In the genomic region with DNA sequence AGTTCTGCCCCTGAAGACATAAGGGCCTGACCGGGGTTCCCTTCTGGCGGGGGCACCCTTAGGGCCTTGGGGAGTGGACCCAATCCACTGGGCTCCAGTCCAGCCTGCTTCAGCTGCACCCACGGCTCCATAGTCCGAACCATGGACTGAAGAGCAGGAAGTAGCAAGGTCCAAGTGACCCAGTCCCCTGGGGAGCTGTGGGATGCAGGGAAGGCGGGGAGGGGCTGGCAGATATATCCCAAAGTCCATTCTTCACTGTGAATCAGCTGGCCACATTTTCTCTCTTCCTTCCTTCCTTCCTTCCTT, we compare ENCODE assay signal across 25 mouse cellular contexts. TPM values are rescaled to one million over a fixed set of nuclear protein-coding genes. Genes with fewer than 3 reads are reported as not detected.
DNase-seq lines count a peak whose midpoint lies in the region; ATAC-seq lines count a peak whose summit lies in the region.
"Had no signal": no experiment of that assay in that cellular context is flagged by ENCODE, and none has a peak within 500 bp of the region (broad histone marks: within the 10 kb centered on the region; RNA-seq: fewer than 3 reads in every experiment).

A gene (minus strand): TSS at position 187 of the 306 bp plus-strand sequence.

- peak within 1 kb of the TSS; percentile 66 for H3K27ac ChIP-seq in intestine, embryonic 15.5 days
- H3K27ac ChIP-seq: liver, embryonic 14.5 days; lung, embryonic 15.5 days; macrophage; midbrain, embryonic 10.5 days had no signal

- no peaks in the 10 kb centered on the region for H3K36me3 ChIP-seq in intestine, embryonic 15.5 days
- H3K36me3 ChIP-seq: lung, embryonic 15.5 days; midbrain, embryonic 10.5 days had no signal

- no peak within 1 kb of the TSS for H3K9ac ChIP-seq in intestine, embryonic 15.5 days
- H3K9ac ChIP-seq: liver, embryonic 14.5 days; lung, embryonic 15.5 days had no signal

- H3K4me1 ChIP-seq in intestine, embryonic 15.5 days (replicated peaks): peaks cover 11% of the 10 kb centered on the region; the same call in 1 of the 2 replicates

- peak within 1 kb of the TSS; percentile 36 for H3K4me2 ChIP-seq in intestine, embryonic 15.5 days (replicated peaks)
- H3K4me2 ChIP-seq: lung, embryonic 15.5 days had no signal

- ATAC-seq in intestine, embryonic 15.5 days: peak; percentile 79
- no peak for ATAC-seq in inflammation-experienced regulatory T-cells, adult 6 months
- ATAC-seq: activated CD4-positive, CD25-positive, alpha-beta regulatory T cell, adult 4 months; forebrain, embryonic 14.5 days had no signal

- H3K27me3 ChIP-seq in intestine, embryonic 15.5 days (replicated peaks): no peaks in the 10 kb centered on the region
- H3K27me3 ChIP-seq: lung, embryonic 15.5 days had no signal

- DNase-seq in cerebellum, adult 9-11 months: peak; percentile 16
- DNase-seq in cerebellum, adult 8-10 months: no peak
- peak; percentile 94 for DNase-seq in kidney, adult 9 months
- peak; percentile 45 to 67 for DNase-seq in kidney, postnatal 4 days
- DNase-seq in frontal cortex, postnatal 36 days (ENCODE audit: low spot score in 2 of 2): no peak
- DNase-seq in layer of hippocampus, adult 8-10 months (ENCODE audit: low spot score in 2 of 2): no peak
- DNase-seq: adrenal gland, postnatal 25 days; cerebellum, adult 18-20 months; gastrocnemius, postnatal 14 days; right cerebral cortex, postnatal 4 days had no signal

- H3K9me3 ChIP-seq in intestine, embryonic 15.5 days: no peaks in the 10 kb centered on the region
- H3K9me3 ChIP-seq: G1E; lung, embryonic 15.5 days; midbrain, embryonic 10.5 days had no signal

- 60% methylated on average over 5 of the region's 5 CpGs for WGBS in intestine, embryonic 15.5 days

- H3K4me3 ChIP-seq in intestine, embryonic 15.5 days (replicated peaks): no peak within 1 kb of the TSS
- H3K4me3 ChIP-seq: lung, embryonic 15.5 days; midbrain, embryonic 10.5 days had no signal

RNA-seq across cellular contexts. Expression of the gene that starts here (rescaled TPM):
- polyA plus RNA-seq in intestine, embryonic 15.5 days (2015; fragmentation: Nextera tagmentation; extraction: Ambion mirVana): 13.3 and 19.0 TPM in 2 replicates
- not detected for total RNA-seq in layer of hippocampus, adult 8-10 months (2022)
- not detected for polyA plus RNA-seq in inflammation-experienced regulatory T-cells, adult 6 months (2017; shearing (Covaris generic))
- total RNA-seq: adrenal gland, postnatal 25 days; G1E; gastrocnemius, postnatal 14 days; left cerebral cortex, postnatal 25 days; monocyte, adult 5-6 weeks had no signal
- polyA plus RNA-seq: activated CD4-positive, CD25-positive, alpha-beta regulatory T cell, adult 4 months; embryonic facial prominence, embryonic 11.5 days; forebrain, embryonic 14.5 days; G1E; hindbrain, embryonic 11.5 days; limb, embryonic 14.5 days; lung, embryonic 15.5 days; macrophage; midbrain, embryonic 10.5 days; neural tube, embryonic 11.5 days had no signal

Comparison
In these comparisons a context has a peak if more than half of its experiments do, and no peak if none do; other contexts are left out.
1. RNA of the gene that starts here (polyA plus RNA-seq): 13.3 to 19.0 TPM in intestine, embryonic 15.5 days; not detected in inflammation-experienced regulatory T-cells, adult 6 months; every median in the first group is over 10 times any median in the second.
2. DNase-seq: peak in cerebellum, adult 9-11 months (single experiment), kidney, adult 9 months (single experiment) and kidney, postnatal 4 days (2 of 2); none in cerebellum, adult 8-10 months (single experiment), frontal cortex, postnatal 36 days (0 of 2) and layer of hippocampus, adult 8-10 months (0 of 2).